Mouse (Mus musculus) heart, adult 2 months (tissue): ENCODE measurements around the gene Sox8. TPM values are rescaled to one million over a fixed set of nuclear protein-coding genes. Genes with fewer than 3 reads are reported as not detected.

Source experiments
- DNase-seq, 2 experiments: peaks; one replicate each; pipeline ENCODE4 v3.0.0; 2021
- H3K27ac ChIP-seq: fragments of 200-600 bp; 2 replicates; pipeline ENCODE4 v1.8.1; 2022
- H3K27me3 ChIP-seq: fragments of 200-500 bp; 2 replicates; pipeline ENCODE4 v1.6.1; 2012; ENCODE audit warnings: mild to moderate bottlenecking, low read length, inconsistent platforms, mixed read lengths; ENCODE audit not compliant: control insufficient read depth, insufficient read depth
- H3K36me3 ChIP-seq: fragments of 200-500 bp; 2 replicates; pipeline ENCODE4 v1.6.1; 2012; ENCODE audit warnings: low read length, inconsistent platforms; ENCODE audit not compliant: control insufficient read depth, insufficient read depth
- H3K4me1 ChIP-seq: fragments of 200-500 bp; 2 replicates; pipeline ENCODE4 v1.6.1; 2011; ENCODE audit warnings: low read length; ENCODE audit not compliant: control insufficient read depth, insufficient read depth
- H3K4me3 ChIP-seq: fragments of 200-600 bp; 2 replicates; pipeline ENCODE4 v1.8.1; 2022
- H3K79me2 ChIP-seq: fragments of 200-500 bp; replicated peaks from 2 replicates; pipeline ENCODE4 v1.6.1; 2012; ENCODE audit warnings: mild to moderate bottlenecking, inconsistent platforms, low read length, moderate library complexity, mixed read lengths; ENCODE audit not compliant: control insufficient read depth, insufficient read depth
- H3K9ac ChIP-seq: fragments of 200-500 bp; 2 replicates; pipeline ENCODE4 v1.6.1; 2012; ENCODE audit warnings: low read depth, mild to moderate bottlenecking, control low read depth, inconsistent platforms, low read length, mixed read lengths
- CTCF ChIP-seq: fragments of 200-600 bp; IDR thresholded peaks from 2 replicates; pipeline ENCODE4 v1.8.1; 2022; ENCODE audit warnings: antibody characterized with exemption, mild to moderate bottlenecking, moderate library complexity
- EP300 ChIP-seq: fragments of 200-500 bp; IDR thresholded peaks from 2 replicates; pipeline ENCODE4 v1.6.1; 2011; ENCODE audit warnings: low read depth, low read length, control low read depth; ENCODE audit not compliant: insufficient read depth
- POLR2A ChIP-seq: fragments of 200-500 bp; IDR thresholded peaks from 2 replicates; pipeline ENCODE4 v1.6.1; 2011; ENCODE audit warnings: mild to moderate bottlenecking, low read depth, low read length, control low read depth; ENCODE audit not compliant: insufficient read depth
- WGBS: fragments of 180-500 bp; shearing (Covaris S2); methylation state at CpG from one replicate; pipeline ENCODE4 v1.1.7; 2018; 5-methylcytosine and 5-hydroxymethylcytosine counted together
- intact Hi-C: fragments of 180-260 bp; cut with DNase I; formaldehyde crosslinking; loops from one replicate; pipeline ENCODE4 v1.15.1; 2025
- polyA plus RNA-seq: library from polyadenylated mRNA; depleted of rRNA; stranded (reverse); fragments of >200 nt; gene quantifications from 2 replicates; pipeline ENCODE4 v1.2.3, GENCODE M21; 2012
- total RNA-seq, 2 experiments: library from RNA; stranded (reverse); gene quantifications; 2 replicates each; pipeline ENCODE4 v1.2.3; 2021

The Sox8 gene
- total and polyA plus RNA-seq, 3 experiments, result 0.30 to 0.57 (median 0.44) TPM

- Histone ChIP-seq H3K4me3 (no peak overlapping the region), H3K36me3 (no peaks in the 10 kb centered on the region), H3K79me2 (no peaks in the 10 kb centered on the region), H3K4me1 (peaks cover 11% of the 10 kb centered on the region), H3K27me3 (no peaks in the 10 kb centered on the region), H3K9ac (no peak overlapping the region), H3K27ac (no peak overlapping the region)
- no peak for DNase-seq
- intact Hi-C loops, result no loop called here
- WGBS, result 78% methylated on average over 4 of the region's 4 CpGs
- no peak for TF ChIP-seq CTCF
- no peak for TF ChIP-seq EP300
- no peak for TF ChIP-seq POLR2A
Measured at GRCm38 (mm10) chr17:25559634-25560033, 10.9 kb downstream of the Sox8 start.

DNA sequence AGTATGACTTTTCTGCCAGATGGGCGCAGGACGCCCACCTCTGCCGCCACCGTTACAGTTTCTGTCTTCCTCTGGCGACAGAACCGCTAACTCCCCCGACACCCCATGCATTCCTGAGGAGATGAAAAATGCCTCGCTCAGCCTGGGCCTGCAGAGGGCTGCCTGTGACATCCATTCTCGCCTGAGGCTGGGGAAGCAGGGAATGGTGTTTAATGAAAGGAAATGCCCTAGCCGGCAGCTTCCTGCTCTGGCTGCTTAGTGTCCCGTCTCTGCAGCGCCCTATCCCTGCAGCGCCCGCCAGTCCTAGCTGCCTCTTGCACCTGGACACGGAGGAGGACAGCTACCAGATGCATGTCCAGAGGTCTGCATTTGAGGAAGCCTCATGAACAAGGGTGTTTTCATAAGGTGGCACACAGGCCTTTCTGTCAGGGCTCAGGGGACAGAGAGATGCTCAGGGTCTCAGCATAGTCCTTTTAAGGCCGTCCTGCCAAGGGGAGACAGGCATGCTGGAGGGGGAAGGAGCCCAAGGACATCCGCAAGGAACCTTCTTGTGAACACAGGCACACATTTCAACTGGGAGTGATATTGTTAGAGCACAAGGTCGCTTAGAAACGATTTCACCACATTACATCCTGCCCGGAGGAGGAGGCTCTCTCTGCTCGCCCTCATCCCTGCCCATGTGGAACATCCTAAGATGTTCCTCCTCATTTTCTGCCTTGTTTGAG, 13.7 kb downstream of the Sox8 start:
- 14% methylated on average over 21 of the region's 21 CpGs for WGBS
- Histone ChIP-seq H3K4me1 (peaks cover 11% of the 10 kb centered on the region), H3K27ac (no peak overlapping the region), H3K36me3 (no peaks in the 10 kb centered on the region), H3K4me3 (peak overlapping the region; percentile 24; the same call in 1 of the 2 replicates), H3K9ac (0 out of 2 replicates have a peak overlapping the region, but pooled peaks have one; percentile 1), H3K27me3 (no peaks in the 10 kb centered on the region), H3K79me2 (no peaks in the 10 kb centered on the region)
- no peak for DNase-seq
- intact Hi-C loops, result no loop called here
- TF ChIP-seq POLR2A (no peak), CTCF (no peak), EP300 (no peak)

DNA sequence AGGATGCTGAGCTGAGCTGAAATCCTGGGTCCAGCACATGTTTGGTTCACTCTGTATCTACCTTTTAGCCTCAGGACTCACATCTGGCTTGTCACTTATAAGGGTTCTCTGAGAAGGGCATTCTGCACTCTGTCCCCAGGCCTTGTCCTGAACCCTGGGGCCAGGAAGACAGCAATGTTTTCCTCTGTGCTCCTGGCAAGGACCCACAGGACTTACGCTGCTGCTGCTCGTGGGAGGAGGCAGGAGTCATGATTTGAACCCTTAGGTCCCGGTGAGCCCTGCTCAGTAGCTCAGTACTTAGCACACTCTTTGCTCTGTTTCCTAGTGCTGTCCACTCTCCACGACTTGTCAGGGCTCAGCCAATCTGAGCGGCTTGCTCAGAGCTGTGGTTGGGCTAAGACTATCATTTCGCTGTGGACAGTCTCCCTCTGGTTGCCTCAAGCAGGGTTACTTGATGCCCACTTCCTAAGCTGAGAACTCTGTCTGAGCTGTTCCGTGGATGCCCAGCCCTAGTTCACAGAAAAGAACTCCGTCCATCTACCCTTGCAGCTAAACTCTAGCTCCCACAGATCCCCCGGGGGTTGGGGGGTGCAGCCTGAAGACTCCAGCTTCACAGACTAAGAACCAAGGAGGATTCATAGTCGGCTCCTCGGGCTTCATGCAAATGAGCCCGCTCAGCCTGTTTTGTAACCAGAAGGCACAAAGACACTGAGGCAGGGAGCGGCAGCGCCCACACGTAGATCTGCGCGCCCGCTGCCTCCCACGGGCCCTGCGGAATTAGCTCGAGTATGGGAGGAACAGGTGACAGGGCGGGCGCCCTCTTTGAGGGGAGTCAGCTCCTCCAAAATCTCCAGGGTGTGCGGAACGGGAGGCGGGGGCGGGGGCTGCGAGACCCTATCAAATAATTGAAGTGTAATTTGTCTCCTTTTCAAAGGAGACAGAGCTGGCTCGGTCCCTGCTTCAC, 14.5 kb downstream of the Sox8 start:
- Histone ChIP-seq H3K27ac (peak overlapping the region; percentile 16; the same call in 1 of the 2 replicates), H3K79me2 (no peaks in the 10 kb centered on the region), H3K4me1 (peaks cover 11% of the 10 kb centered on the region), H3K27me3 (no peaks in the 10 kb centered on the region), H3K4me3 (peak overlapping the region; percentile 24; the same call in 1 of the 2 replicates), H3K36me3 (no peaks in the 10 kb centered on the region), H3K9ac (0 out of 2 replicates have a peak overlapping the region, but pooled peaks have one; percentile 1)
- DNase-seq, result no peak
- intact Hi-C loops, result no loop called here
- WGBS, result 16% methylated on average over 29 of the region's 29 CpGs
- no peak for TF ChIP-seq EP300
- no peak for TF ChIP-seq POLR2A
- TF ChIP-seq CTCF, result no peak

GRCm38 (mm10) chr17:25555159-25555558, 15.3 kb downstream of the Sox8 start:
- Histone ChIP-seq H3K36me3 (no peaks in the 10 kb centered on the region), H3K79me2 (no peaks in the 10 kb centered on the region), H3K27ac (no peak overlapping the region), H3K27me3 (no peaks in the 10 kb centered on the region), H3K4me1 (peaks cover 11% of the 10 kb centered on the region), H3K4me3 (no peak overlapping the region), H3K9ac (no peak overlapping the region)
- intact Hi-C loops, result no loop called here
- WGBS, result 32% methylated on average over 3 of the region's 3 CpGs
- TF ChIP-seq CTCF, result no peak
- no peak for TF ChIP-seq EP300
- TF ChIP-seq POLR2A, result no peak
- DNase-seq, result no peak

DNA sequence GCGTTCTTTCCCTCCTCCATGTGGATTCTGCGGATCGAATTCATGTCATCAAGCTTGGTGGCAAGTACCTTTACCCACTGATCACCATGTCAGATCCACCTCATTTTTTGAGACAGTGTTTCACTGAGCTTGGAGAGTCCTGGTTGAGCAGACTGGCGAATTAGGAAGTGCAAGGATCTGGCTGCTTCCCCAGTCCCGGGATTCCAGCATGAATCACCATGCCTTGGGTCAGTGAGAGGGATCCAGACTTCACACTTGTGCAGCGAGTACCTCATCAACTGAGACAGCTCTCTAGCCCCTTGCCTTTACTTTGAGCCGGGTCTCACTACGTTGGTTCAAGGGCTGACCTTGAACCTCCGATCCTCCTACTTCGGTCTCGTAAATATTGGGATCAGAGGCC, 19.2 kb downstream of the Sox8 start:
- no peaks in the 10 kb centered on the region for H3K36me3 ChIP-seq
- 77% methylated on average over 11 of the region's 11 CpGs for WGBS
- no peak for TF ChIP-seq CTCF
- TF ChIP-seq EP300, result no peak
- TF ChIP-seq POLR2A, result no peak
- H3K9ac ChIP-seq, result no peak overlapping the region
- no peak for DNase-seq
- no peak overlapping the region for H3K27ac ChIP-seq
- H3K79me2 ChIP-seq, result no peaks in the 10 kb centered on the region
- H3K4me3 ChIP-seq, result no peak overlapping the region
- no peaks in the 10 kb centered on the region for H3K27me3 ChIP-seq
- intact Hi-C loops, result no loop called here
- H3K4me1 ChIP-seq, result peaks cover 8% of the 10 kb centered on the region

GRCm38 (mm10) chr17:25550020-25550419, 20.5 kb downstream of the Sox8 start:
- Histone ChIP-seq H3K4me1 (peaks cover under 1% of the 10 kb centered on the region; the same call in 1 of the 2 replicates), H3K36me3 (no peaks in the 10 kb centered on the region), H3K27ac (no peak overlapping the region), H3K4me3 (no peak overlapping the region), H3K9ac (no peak overlapping the region), H3K79me2 (no peaks in the 10 kb centered on the region), H3K27me3 (no peaks in the 10 kb centered on the region)
- intact Hi-C loops, result no loop called here
- no peak for DNase-seq
- 85% methylated on average over 5 of the region's 5 CpGs for whole genome bisulfite sequencing
- TF ChIP-seq POLR2A (no peak), CTCF (no peak), EP300 (no peak)
